Mouse (Mus musculus) kidney, postnatal 0 days (tissue): Measurements from ENCODE around the gene Wdr5b. TPM values are rescaled to one million over a fixed set of nuclear protein-coding genes. Genes with fewer than 3 reads are reported as not detected.

ENCODE experiments used
- ATAC-seq: fragments of 200-750 bp; cut with Nextera tagmentation; replicated peaks from 2 replicates; pipeline ENCODE4 v1.8.0; 2017; ENCODE audit warnings: low read depth, moderate number of reproducible peaks, moderate TSS enrichment, moderate library complexity; ENCODE audit not compliant: low FRiP score
- DNase-seq: peaks from one replicate; pipeline ENCODE4 v3.0.0-alpha.2; 2016; ENCODE audit warnings: low spot score
- H3K27ac ChIP-seq: fragments of 300-500 bp; sonication (generic); 2 replicates; pipeline ENCODE4 v1.5.1; 2014; ENCODE audit warnings: mild to moderate bottlenecking
- H3K27me3 ChIP-seq: fragments of 300-500 bp; sonication (generic); 2 replicates; pipeline ENCODE4 v1.6.1; 2014; ENCODE audit warnings: low read length, mixed read lengths; ENCODE audit not compliant: insufficient read depth
- H3K36me3 ChIP-seq: fragments of 300-500 bp; sonication (generic); 2 replicates; pipeline ENCODE4 v1.6.1; 2014; ENCODE audit warnings: low read length, mixed read lengths; ENCODE audit not compliant: insufficient read depth
- H3K4me1 ChIP-seq: fragments of 300-500 bp; sonication (generic); replicated peaks from 2 replicates; pipeline ENCODE4 v1.6.1; 2014; ENCODE audit warnings: antibody characterized with exemption, low read length, mixed read lengths; ENCODE audit not compliant: insufficient read depth
- H3K4me2 ChIP-seq: fragments of 300-500 bp; sonication (generic); 2 replicates; pipeline ENCODE4 v1.6.1; 2014; ENCODE audit warnings: mild to moderate bottlenecking, low read length, moderate library complexity, mixed read lengths
- H3K4me3 ChIP-seq: fragments of 300-500 bp; sonication (generic); replicated peaks from 2 replicates; pipeline ENCODE4 v1.5.1; 2014; ENCODE audit warnings: low read depth, low read length
- H3K9ac ChIP-seq: fragments of 300-500 bp; sonication (generic); 2 replicates; pipeline ENCODE4 v1.6.1; 2014; ENCODE audit warnings: low read depth, low read length
- H3K9me3 ChIP-seq: fragments of 300-500 bp; sonication (generic); replicated peaks from 2 replicates; pipeline ENCODE4 v1.6.1; 2016; ENCODE audit warnings: low read length, inconsistent platforms, mixed read lengths
- CTCF ChIP-seq: IDR thresholded peaks from 2 replicates; pipeline ENCODE4 v1.5.1; 2016; ENCODE audit warnings: antibody characterized with exemption, low read depth, mild to moderate bottlenecking, moderate library complexity
- WGBS: fragments of 180-500 bp; shearing (Covaris S2); extraction: QIAGEN DNeasy Blood & Tissue Kit; methylation state at CpG from one replicate; pipeline ENCODE4 v1.1.7; 2014; 5-methylcytosine and 5-hydroxymethylcytosine counted together
- polyA plus RNA-seq: library from polyadenylated mRNA; unstranded; fragments of >200 nt; fragmentation: Nextera tagmentation; extraction: Ambion mirVana; gene quantifications from 2 replicates; pipeline ENCODE4 v1.2.1, GENCODE M21; 2015

Gene Wdr5b
- polyA plus RNA-seq, 1 experiment from 2014 or later, result 8.1 TPM

DNA sequence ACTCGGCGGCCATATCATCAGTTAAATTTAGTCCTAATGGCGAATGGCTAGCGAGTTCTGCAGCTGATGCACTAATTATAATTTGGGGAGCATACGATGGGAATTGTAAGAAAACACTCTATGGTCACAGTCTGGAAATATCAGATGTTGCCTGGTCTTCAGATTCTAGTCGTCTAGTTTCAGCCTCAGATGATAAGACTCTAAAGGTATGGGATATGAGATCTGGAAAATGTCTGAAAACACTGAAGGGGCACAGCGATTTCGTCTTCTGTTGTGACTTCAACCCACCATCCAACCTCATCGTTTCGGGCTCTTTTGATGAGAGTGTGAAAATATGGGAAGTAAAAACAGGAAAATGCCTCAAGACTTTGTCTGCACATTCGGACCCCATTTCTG is 633 bp downstream of the Wdr5b start:
- Histone ChIP-seq H3K4me2 (peak overlapping the region; percentile 83), H3K36me3 (peaks cover 30% of the 10 kb centered on the region), H3K27ac (peak overlapping the region; percentile 87), H3K4me1 (peaks cover 11% of the 10 kb centered on the region), H3K9ac (peak overlapping the region; percentile 76), H3K27me3 (no peaks in the 10 kb centered on the region), H3K9me3 (no peaks in the 10 kb centered on the region), H3K4me3 (peak overlapping the region; percentile 75)
- WGBS, result 21% methylated on average over 11 of the region's 11 CpGs
- TF ChIP-seq CTCF, result no peak
- 0 out of 2 replicates have a peak, but pooled peaks have one; percentile 2 for ATAC-seq
- no peak for DNase-seq

GRCm38 (mm10) chr16:36043073-36043472 is 2.1 kb downstream of the Wdr5b start:
- H3K27ac ChIP-seq, result no peak overlapping the region
- H3K9me3 ChIP-seq, result no peaks in the 10 kb centered on the region
- no peak for DNase-seq
- H3K4me3 ChIP-seq, result no peak overlapping the region
- no peak for TF ChIP-seq CTCF
- ATAC-seq, result no peak
- H3K27me3 ChIP-seq, result no peaks in the 10 kb centered on the region
- no peak overlapping the region for H3K4me2 ChIP-seq
- no peak overlapping the region for H3K9ac ChIP-seq
- H3K4me1 ChIP-seq, result peaks cover 11% of the 10 kb centered on the region
- WGBS, result 57% methylated on average over 10 of the region's 10 CpGs
- H3K36me3 ChIP-seq, result peaks cover 36% of the 10 kb centered on the region

GRCm38 (mm10) chr16:36043964-36044363 is 3.0 kb downstream of the Wdr5b start:
- ATAC-seq (no peak), DNase-seq (no peak)
- Histone ChIP-seq H3K27me3 (no peaks in the 10 kb centered on the region), H3K36me3 (peaks cover 45% of the 10 kb centered on the region), H3K9me3 (no peaks in the 10 kb centered on the region), H3K4me2 (no peak overlapping the region), H3K27ac (no peak overlapping the region), H3K4me1 (peaks cover 11% of the 10 kb centered on the region), H3K4me3 (no peak overlapping the region), H3K9ac (no peak overlapping the region)
- WGBS, result 87% methylated on average over 4 of the region's 4 CpGs
- TF ChIP-seq CTCF, result no peak

DNA sequence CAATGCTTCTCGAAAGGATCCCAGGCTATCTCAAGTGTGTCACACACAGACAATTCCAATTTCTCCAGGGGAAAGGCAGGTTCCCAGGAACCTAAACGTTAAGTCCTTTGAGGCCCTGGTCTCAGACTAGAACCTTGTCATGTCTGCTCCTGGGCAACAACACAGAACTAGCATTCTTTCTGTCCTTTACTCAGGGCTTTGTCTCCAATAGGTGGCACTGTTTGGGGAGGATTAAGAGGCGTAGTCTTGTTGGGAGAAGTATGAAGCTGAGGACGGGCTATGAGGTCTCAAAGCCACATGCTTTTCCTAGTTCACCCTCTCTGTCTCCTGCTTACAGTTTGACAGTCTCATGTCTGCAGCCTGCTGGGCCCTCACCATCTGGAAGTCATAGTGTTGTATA is 6.5 kb downstream of the Wdr5b start:
- Histone ChIP-seq H3K9me3 (no peaks in the 10 kb centered on the region), H3K4me1 (peaks cover under 1% of the 10 kb centered on the region; the same call in 1 of the 2 replicates), H3K27ac (no peak overlapping the region), H3K36me3 (peaks cover 71% of the 10 kb centered on the region), H3K4me2 (no peak overlapping the region), H3K9ac (no peak overlapping the region), H3K4me3 (no peak overlapping the region), H3K27me3 (no peaks in the 10 kb centered on the region)
- ATAC-seq (no peak), DNase-seq (no peak)
- WGBS, result 90% methylated on average over 4 of the region's 4 CpGs
- TF ChIP-seq CTCF, result peak; percentile 21; the same call in 1 of the 2 replicates

DNA sequence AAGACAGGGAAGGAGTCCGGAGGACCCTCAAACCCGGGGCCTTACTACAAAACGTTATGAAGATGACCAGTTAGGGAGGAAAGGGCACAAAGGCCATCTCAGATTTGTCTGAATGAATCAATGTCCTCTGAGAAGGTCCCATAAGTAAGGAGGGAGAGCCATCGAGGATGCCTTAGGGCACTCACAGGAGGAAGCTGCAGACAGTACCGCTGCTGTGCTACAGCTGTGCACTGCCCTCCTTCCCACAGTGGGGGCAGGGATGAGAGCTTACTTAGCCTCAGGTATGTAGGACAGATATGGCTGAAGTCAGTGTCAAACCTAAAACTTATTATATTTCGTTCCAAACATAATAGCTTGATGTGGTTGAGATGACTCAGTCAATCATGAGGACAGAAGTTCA is 10.5 kb downstream of the Wdr5b start:
- no peak for TF ChIP-seq CTCF
- DNase-seq (no peak), ATAC-seq (no peak)
- Histone ChIP-seq H3K9ac (no peak overlapping the region), H3K9me3 (no peaks in the 10 kb centered on the region), H3K4me3 (no peak overlapping the region), H3K27ac (no peak overlapping the region), H3K4me1 (no peaks in the 10 kb centered on the region), H3K4me2 (no peak overlapping the region), H3K27me3 (no peaks in the 10 kb centered on the region), H3K36me3 (peaks cover 46% of the 10 kb centered on the region)
- 91% methylated on average over 6 of the region's 6 CpGs for WGBS

- Histone ChIP-seq H3K27ac (no peak overlapping the region), H3K4me2 (no peak overlapping the region), H3K9me3 (no peaks in the 10 kb centered on the region), H3K9ac (no peak overlapping the region), H3K36me3 (peaks cover 29% of the 10 kb centered on the region), H3K4me3 (no peak overlapping the region), H3K4me1 (no peaks in the 10 kb centered on the region), H3K27me3 (no peaks in the 10 kb centered on the region)
- DNase-seq (no peak), ATAC-seq (no peak)
- no peak for TF ChIP-seq CTCF
- WGBS, result 84% methylated on average over 6 of the region's 6 CpGs
Observed at GRCm38 (mm10) chr16:36053524-36054275, 12.7 kb downstream of the Wdr5b start.
